Comparison of ENCODE assay signal across 25 mouse cellular contexts in the genomic region with DNA sequence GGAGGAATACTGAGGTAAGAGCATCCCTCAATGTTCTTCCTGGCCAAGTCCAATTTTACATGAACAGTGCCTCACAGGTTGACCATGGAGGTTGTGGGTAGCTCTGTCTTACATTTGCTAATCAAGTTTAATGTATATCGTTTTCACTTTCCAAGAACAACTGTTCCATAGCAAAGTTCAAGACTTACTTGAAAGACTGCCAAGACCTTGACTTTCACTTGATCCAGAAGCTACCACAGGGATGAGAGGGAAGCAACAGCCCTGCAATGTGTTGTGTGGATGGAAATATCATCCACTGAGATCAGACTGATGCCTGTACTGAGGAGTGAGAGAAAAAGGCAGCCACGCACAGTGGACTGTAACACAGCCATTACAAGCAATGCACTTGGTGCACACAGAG.
"Had no signal": no experiment of that assay in that cellular context is flagged by ENCODE, and none has a peak within 500 bp of the region (broad histone marks: within the 10 kb centered on the region; RNA-seq: fewer than 3 reads in every experiment).

No protein-coding gene starts in this region.

- H3K4me3 ChIP-seq: gastrocnemius, adult 2 months; heart, embryonic 10.5 days; heart, embryonic 12.5 days; hindbrain, embryonic 10.5 days; hindbrain, embryonic 12.5 days; layer of hippocampus, adult 2 months; left cerebral cortex, adult 2 months; limb, embryonic 13.5 days; liver, embryonic 13.5 days had no signal

- H3K4me2 ChIP-seq: heart, embryonic 12.5 days; hindbrain, embryonic 12.5 days; hindbrain, embryonic 14.5 days; limb, embryonic 13.5 days; liver, embryonic 11.5 days; liver, embryonic 13.5 days had no signal

- H3K36me3 ChIP-seq: heart, embryonic 10.5 days; heart, embryonic 12.5 days; hindbrain, embryonic 10.5 days; hindbrain, embryonic 12.5 days; limb, embryonic 13.5 days; liver, embryonic 13.5 days had no signal

- H3K4me1 ChIP-seq: liver, embryonic 13.5 days had no signal

- H3K9me3 ChIP-seq: heart, embryonic 10.5 days; heart, embryonic 12.5 days; hindbrain, embryonic 10.5 days; hindbrain, embryonic 12.5 days; limb, embryonic 13.5 days; liver, embryonic 13.5 days had no signal

- H3K27ac ChIP-seq: gastrocnemius, adult 2 months; heart, embryonic 10.5 days; hindbrain, embryonic 10.5 days; hindbrain, embryonic 12.5 days; hindbrain, embryonic 14.5 days; layer of hippocampus, adult 2 months; left cerebral cortex, adult 2 months; limb, embryonic 13.5 days; liver, embryonic 13.5 days had no signal

- ATAC-seq: hindbrain, embryonic 16.5 days; inflammation-experienced regulatory T-cells, adult 6 months; intestine, postnatal 0 days had no signal

- H3K27me3 ChIP-seq: heart, embryonic 12.5 days; hindbrain, embryonic 12.5 days; limb, embryonic 13.5 days; liver, embryonic 13.5 days had no signal

- H3K9ac ChIP-seq: heart, embryonic 12.5 days; hindbrain, embryonic 12.5 days; hindbrain, embryonic 14.5 days; limb, embryonic 13.5 days; liver, embryonic 13.5 days had no signal

- DNase-seq: gastrocnemius, adult 2 months; gastrocnemius, postnatal 10 days; gastrocnemius, postnatal 25 days; heart, adult 18-20 months; heart, postnatal 10 days; heart, postnatal 4 days; kidney, adult 18-20 months; kidney, adult 8-10 months; kidney, postnatal 10 days; kidney, postnatal 25 days; kidney, postnatal 4 days; liver; liver, embryonic 13.5 days had no signal
